ENCODE assay signal across 8 mouse cellular contexts in the genomic region with DNA sequence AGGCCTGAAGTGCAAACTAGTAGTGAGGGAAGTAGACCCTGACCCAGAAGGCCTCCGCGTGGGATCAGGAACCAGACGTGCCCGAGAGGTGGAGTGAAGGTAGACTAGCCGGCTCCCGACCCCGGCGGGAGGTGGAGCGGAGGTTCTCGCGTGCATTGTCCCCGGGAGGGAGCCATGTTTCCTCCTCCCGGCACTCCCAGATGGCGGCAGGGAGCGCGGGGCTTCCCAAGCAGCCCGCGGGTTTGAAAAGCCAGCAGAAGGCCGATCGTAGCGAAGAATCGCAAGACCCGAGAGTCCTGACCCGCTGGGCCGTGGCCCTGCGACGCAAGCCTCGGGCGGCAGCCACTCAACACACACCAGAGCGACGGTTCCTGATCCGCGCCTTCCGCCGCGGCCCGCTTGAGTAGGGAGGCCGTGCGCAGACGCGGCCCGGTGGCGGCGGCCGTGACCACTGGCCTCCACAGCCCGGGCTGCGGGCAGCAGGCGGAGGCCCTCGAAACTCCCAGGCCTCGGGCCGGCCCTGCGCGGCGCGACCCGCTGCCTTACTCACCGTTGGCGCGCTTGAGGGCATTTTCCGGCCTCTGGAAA. TPM values are rescaled to one million over a fixed set of nuclear protein-coding genes. Genes with fewer than 3 reads are reported as not detected.
DNase-seq lines count a peak whose midpoint lies in the region; ATAC-seq lines count a peak whose summit lies in the region.

No protein-coding gene starts in this region.

- WGBS in limb, embryonic 13.5 days, result under 1% methylated on average over 60 of the region's 60 CpGs
- WGBS in midbrain, embryonic 13.5 days, result 0% methylated on average over 56 of the region's 60 CpGs

- no peaks in the 10 kb centered on the region for H3K9me3 ChIP-seq in limb, embryonic 13.5 days
- no peaks in the 10 kb centered on the region for H3K9me3 ChIP-seq in midbrain, embryonic 13.5 days

- peak overlapping the region; percentile 98 for H3K27ac ChIP-seq in limb, embryonic 13.5 days
- peak overlapping the region; percentile 97 for H3K27ac ChIP-seq in midbrain, embryonic 13.5 days

- no peak for DNase-seq in frontal cortex, postnatal 25 days (ENCODE audit: low spot score in 2 of 2)
- DNase-seq in embryo, embryonic 10.5 days (ENCODE audit: low spot score), result peak; percentile 69
- DNase-seq in gastrocnemius, postnatal 14 days, result peak; percentile 63
- DNase-seq in induced T-regulatory cell, adult 2 months (ENCODE audit: low read depth), result peak; percentile 75
- DNase-seq in splenic B cell, adult 2 months (ENCODE audit: low read depth, low spot score), result peak; percentile 68

- H3K36me3 ChIP-seq in limb, embryonic 13.5 days, result no peaks in the 10 kb centered on the region
- no peaks in the 10 kb centered on the region for H3K36me3 ChIP-seq in midbrain, embryonic 13.5 days
- H3K36me3 ChIP-seq in splenic B cell, adult 2 months (ENCODE audit: control insufficient read depth, insufficient read depth, low read length, poor library complexity, severe bottlenecking), result no peaks in the 10 kb centered on the region

- H3K9ac ChIP-seq in limb, embryonic 13.5 days, result peak overlapping the region; percentile 100
- peak overlapping the region; percentile 100 for H3K9ac ChIP-seq in midbrain, embryonic 13.5 days (replicated peaks)

- intact Hi-C loops in gastrocnemius, postnatal 14 days (cut with DNase I; ENCODE audit: low total_unique reads), result no loop called here

- peaks cover 23% of the 10 kb centered on the region for H3K4me1 ChIP-seq in limb, embryonic 13.5 days
- peaks cover 38% of the 10 kb centered on the region for H3K4me1 ChIP-seq in midbrain, embryonic 13.5 days (replicated peaks)

- H3K27me3 ChIP-seq in limb, embryonic 13.5 days, result no peaks in the 10 kb centered on the region
- no peaks in the 10 kb centered on the region for H3K27me3 ChIP-seq in midbrain, embryonic 13.5 days
- H3K27me3 ChIP-seq in splenic B cell, adult 2 months (ENCODE audit: control insufficient read depth, insufficient read depth, low read length, poor library complexity, severe bottlenecking), result no peaks in the 10 kb centered on the region; the same call in 1 of the 2 replicates

- H3K4me3 ChIP-seq in limb, embryonic 13.5 days, result peak overlapping the region; percentile 100
- H3K4me3 ChIP-seq in midbrain, embryonic 13.5 days (replicated peaks), result peak overlapping the region; percentile 97

- H3K4me2 ChIP-seq in limb, embryonic 13.5 days (replicated peaks), result peak overlapping the region; percentile 78
- peak overlapping the region; percentile 89 for H3K4me2 ChIP-seq in midbrain, embryonic 13.5 days (replicated peaks)

- peak; percentile 60 for ATAC-seq in frontal cortex, adult (ENCODE audit: low TSS enrichment)
- ATAC-seq in limb, embryonic 13.5 days (ENCODE audit: low FRiP score, low read depth), result peak; percentile 64
- ATAC-seq in midbrain, embryonic 13.5 days, result peak; percentile 83

RNA-seq across cellular contexts. Expression of gene Eif3a, which starts 0.4 kb away (rescaled TPM):
- 10 to 100 TPM; 84.4 to 88.4 TPM for total RNA-seq in gastrocnemius, postnatal 14 days (2021)
- 160 and 162 TPM in 2 replicates for polyA plus RNA-seq in limb, embryonic 13.5 days (2015; fragmentation: Nextera tagmentation; extraction: Ambion mirVana)
- polyA plus RNA-seq in midbrain, embryonic 13.5 days (2015; fragmentation: Nextera tagmentation; extraction: Ambion mirVana), result 124 and 128 TPM in 2 replicates

RNA-seq across cellular contexts. Expression of gene Fam45a, which starts 21.4 kb away (rescaled TPM):
- total RNA-seq in gastrocnemius, postnatal 14 days (2021), result 10 to 100 TPM in 1 of 2 experiments, 1 to 10 TPM in 1; 8.3 to 11.3 TPM
- 38.1 and 42.7 TPM in 2 replicates for polyA plus RNA-seq in limb, embryonic 13.5 days (2015; fragmentation: Nextera tagmentation; extraction: Ambion mirVana)
- polyA plus RNA-seq in midbrain, embryonic 13.5 days (2015; fragmentation: Nextera tagmentation; extraction: Ambion mirVana), result 39.5 and 40.4 TPM in 2 replicates

RNA-seq across cellular contexts. Expression of gene Nanos1, which starts 34.2 kb away (rescaled TPM):
- total RNA-seq in gastrocnemius, postnatal 14 days (2021), result under 1 TPM; 0.18 to 0.31 TPM
- 1.2 and 1.6 TPM in 2 replicates for polyA plus RNA-seq in limb, embryonic 13.5 days (2015; fragmentation: Nextera tagmentation; extraction: Ambion mirVana)
- 15.3 and 16.6 TPM in 2 replicates for polyA plus RNA-seq in midbrain, embryonic 13.5 days (2015; fragmentation: Nextera tagmentation; extraction: Ambion mirVana)

Comparison
In these comparisons a context has a peak if more than half of its experiments do, and no peak if none do; other contexts are left out.
1. DNase-seq: peak in embryo, embryonic 10.5 days (single experiment), gastrocnemius, postnatal 14 days (single experiment), induced T-regulatory cell, adult 2 months (single experiment) and splenic B cell, adult 2 months (single experiment); none in frontal cortex, postnatal 25 days (0 of 2).
2. Peak in every context shown above with its lines, with median percentiles within 50 percentile points of each other: ATAC-seq.